Mouse (Mus musculus): ENCODE measurements around the gene Slc7a11.

The Slc7a11 gene

DNA sequence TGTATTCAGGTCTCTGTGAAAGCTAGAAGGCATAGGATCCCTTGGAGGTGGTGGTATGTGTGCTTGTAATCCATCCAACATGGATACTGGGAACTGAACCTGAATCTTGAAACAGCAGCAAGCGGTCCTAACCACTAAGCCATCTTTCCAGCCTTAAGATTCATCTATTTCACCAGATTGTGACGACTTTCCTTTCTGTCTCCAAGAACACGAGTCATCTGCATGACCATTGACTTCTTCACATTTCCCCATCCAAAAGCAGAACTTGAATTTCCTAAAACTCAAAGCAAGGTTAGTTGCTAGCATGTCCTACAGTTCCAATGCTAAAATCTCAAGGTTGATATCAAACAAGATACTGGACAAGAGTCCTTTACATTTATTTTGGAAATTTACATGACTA is 37.5 kb downstream of the Slc7a11 start:
- DNase-seq (ENCODE audit: low spot score in 2 of 2): no peak

- no peak for DNase-seq (ENCODE audit: low spot score in 2 of 2)
Observed at GRCm38 (mm10) chr3:50388786-50389185, 54.6 kb downstream of the Slc7a11 start.

DNA sequence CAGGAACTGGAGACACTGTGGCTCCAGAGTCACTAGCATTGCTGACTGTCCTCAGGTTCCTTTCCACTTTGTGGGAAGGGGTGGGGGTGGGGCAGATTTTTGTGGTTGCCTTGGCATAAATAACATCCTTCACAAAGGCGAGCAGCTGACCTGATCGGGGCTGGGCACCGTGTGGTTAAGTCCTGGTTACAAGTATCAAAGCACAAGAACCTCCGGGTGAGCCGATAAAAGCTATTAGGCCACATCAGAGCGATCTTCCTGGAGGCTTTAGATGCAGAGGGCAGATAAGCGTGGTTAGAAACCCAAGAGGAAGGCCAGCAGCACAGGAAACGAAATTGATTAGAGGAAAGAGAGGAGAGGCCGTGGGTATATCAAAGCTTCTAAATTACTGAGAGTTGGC is 55.1 kb downstream of the Slc7a11 start:
- DNase-seq (ENCODE audit: low spot score in 2 of 2): no peak

DNA sequence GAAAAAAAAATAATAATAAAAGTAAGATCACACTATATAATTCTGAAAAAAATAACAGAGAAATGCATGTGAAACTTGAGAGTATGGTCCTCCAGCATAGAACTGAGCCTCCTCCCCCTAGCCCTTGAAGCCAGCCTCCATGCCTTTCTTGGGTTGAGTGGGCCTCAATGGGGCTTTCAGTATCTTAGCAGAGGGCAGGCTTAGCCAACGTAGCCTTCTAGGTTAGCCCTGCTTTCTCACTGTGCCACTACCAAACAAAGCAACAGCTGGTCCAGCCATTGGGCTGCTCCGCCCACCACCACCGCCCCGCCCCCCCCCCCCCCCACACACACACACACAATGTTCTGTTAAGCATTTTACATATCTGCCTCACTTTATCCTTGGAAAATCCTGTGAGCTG is 56.1 kb downstream of the Slc7a11 start:
- no peak for DNase-seq (ENCODE audit: low spot score in 2 of 2)

GRCm38 (mm10) chr3:50386561-50387221 is 56.7 kb downstream of the Slc7a11 start:
- no peak for DNase-seq (ENCODE audit: low spot score in 2 of 2)

DNA sequence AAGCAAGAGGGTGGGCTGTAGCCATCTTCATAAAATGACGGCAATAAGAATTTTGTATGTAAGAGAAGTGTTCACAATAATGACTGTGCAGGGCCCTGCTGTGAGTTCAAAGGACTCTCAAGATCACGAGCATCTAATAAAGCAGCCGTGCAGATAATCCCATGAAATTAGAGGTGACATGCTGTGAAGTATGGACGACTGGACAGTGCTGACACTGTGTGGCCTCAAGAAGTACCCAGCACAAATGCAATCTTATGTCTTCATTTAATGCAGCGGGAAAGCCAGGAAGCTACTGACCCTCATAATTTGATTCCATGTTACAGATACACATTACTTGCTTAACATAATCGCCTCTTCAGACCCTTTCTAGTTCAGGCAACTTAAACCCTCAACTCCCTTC is 57.3 kb downstream of the Slc7a11 start:
- DNase-seq (ENCODE audit: low spot score in 2 of 2): no peak

- DNase-seq (ENCODE audit: low spot score in 2 of 2): no peak
Observed at GRCm38 (mm10) chr3:50382729-50383128, 60.7 kb downstream of the Slc7a11 start.

GRCm38 (mm10) chr3:50381861-50382693 is 61.3 kb downstream of the Slc7a11 start:
- DNase-seq (ENCODE audit: low spot score in 2 of 2): no peak

- peak; percentile 67 to 90 for DNase-seq (ENCODE audit: low spot score in 2 of 2)
Observed at GRCm38 (mm10) chr3:50381160-50381860, 62.1 kb downstream of the Slc7a11 start.

GRCm38 (mm10) chr3:50379942-50380341 is 63.5 kb downstream of the Slc7a11 start:
- no peak for DNase-seq (ENCODE audit: low spot score in 2 of 2)

DNA sequence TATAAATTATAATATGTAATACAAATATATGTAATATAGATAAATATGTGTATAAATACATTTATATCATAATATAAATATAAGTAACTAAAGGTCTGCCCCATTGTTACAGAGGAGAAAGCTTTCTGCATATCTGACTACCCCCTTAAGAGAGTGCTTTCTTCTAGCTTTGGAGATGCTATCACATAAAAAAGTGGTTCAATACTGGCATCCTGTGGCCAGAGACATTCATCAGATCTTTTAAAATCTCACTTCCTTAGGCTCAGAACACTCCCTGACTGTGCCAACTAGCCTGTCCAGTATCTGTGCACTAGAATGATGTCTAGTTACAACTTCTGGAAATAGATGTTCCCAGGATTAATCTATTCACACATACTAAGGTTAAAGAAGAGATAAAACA is 67.9 kb downstream of the Slc7a11 start:
- no peak for DNase-seq (ENCODE audit: low spot score in 2 of 2)

DNA sequence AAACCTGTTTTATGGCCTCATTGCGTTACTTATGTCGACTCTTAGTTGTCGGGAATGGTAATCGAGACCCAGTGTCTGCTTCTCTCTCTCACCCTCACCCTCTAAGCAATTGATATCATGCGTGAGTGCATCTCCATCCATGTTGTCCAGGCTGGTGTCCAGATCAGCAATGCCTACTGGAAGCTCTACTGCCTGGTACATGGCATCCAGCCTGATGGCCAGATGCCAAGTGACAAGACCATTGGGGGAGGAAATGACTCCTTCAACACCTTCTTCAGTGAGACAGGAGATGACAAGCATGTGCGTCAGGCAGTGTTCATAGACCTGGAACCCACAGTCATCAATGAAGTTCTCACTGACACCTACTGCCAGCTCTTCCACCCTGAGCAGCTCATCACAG is 73.6 kb downstream of the Slc7a11 start:
- no peak for DNase-seq (ENCODE audit: low spot score in 2 of 2)

GRCm38 (mm10) chr3:50367175-50367574 is 76.2 kb downstream of the Slc7a11 start:
- no peak for DNase-seq (ENCODE audit: low spot score in 2 of 2)

GRCm38 (mm10) chr3:50363659-50364058 is 79.8 kb downstream of the Slc7a11 start:
- DNase-seq (ENCODE audit: low spot score in 2 of 2): no peak

DNA sequence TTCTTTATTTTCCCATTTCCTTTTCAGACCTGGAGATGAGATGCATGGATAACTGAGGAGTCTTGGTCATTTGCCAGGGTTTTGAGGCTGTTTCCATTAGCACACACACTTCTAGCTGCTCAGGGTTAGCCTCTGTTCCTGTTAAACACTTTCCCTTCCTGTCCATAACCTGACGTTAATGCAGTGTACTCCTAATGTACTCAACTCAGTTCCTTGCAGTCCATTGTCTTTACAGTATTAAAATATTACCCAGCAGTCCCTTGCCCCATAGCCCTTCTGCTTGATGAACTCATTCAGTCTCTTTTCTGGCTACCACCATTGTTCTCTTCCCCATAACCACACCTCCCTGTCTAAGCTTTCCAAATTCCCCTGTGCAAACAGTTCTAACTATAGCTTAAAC is 96.3 kb downstream of the Slc7a11 start:
- no peak for DNase-seq (ENCODE audit: low spot score in 2 of 2)

DNA sequence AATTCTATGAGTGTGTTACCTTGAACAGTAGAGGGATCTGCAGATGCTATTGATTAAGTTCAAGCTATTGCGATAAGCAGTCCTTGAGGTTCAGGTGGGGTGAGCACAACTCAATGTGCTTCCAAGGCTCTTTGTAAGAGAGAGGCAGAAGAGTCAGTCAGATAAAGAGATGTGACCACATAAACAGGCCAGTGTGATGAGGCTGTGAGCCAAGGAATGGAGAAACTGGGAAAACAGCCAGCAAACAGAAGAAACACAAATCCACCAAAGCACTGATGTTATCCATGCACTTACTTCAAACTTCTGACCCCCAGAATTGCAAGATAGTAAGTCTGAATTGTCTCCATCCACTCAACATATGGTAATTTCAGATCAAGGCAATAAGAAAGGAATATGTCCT is 99.0 kb downstream of the Slc7a11 start:
- no peak for DNase-seq (ENCODE audit: low spot score in 2 of 2)

GRCm38 (mm10) chr3:50324524-50324923 is 118.9 kb downstream of the Slc7a11 start:
- DNase-seq (ENCODE audit: low spot score in 2 of 2): no peak

GRCm38 (mm10) chr3:50323881-50324280 is 119.5 kb downstream of the Slc7a11 start:
- DNase-seq (ENCODE audit: low spot score in 2 of 2): no peak

DNA sequence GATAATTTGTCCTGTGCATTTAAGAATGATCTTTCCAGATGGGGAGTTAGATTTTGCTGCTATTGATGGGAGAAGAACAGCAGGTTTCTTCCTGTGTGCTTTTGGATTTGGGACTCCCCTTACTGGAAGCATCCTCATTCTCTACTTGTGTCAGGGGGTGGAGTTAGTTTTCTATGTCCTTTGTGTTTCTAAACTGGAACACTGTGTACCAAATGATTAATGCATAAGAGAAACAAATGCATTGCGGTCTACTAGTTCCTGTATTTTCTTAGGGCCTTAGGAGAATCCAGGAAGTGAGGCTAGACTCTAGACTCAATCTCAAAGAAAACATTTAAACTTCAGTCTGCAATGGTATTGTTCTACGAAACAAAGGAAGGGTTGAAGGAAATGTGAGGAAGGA is 122.6 kb downstream of the Slc7a11 start:
- no peak for DNase-seq (ENCODE audit: low spot score in 2 of 2)

- DNase-seq (ENCODE audit: low spot score in 2 of 2): no peak
Observed at GRCm38 (mm10) chr3:50318074-50318473, 125.3 kb downstream of the Slc7a11 start.

DNA sequence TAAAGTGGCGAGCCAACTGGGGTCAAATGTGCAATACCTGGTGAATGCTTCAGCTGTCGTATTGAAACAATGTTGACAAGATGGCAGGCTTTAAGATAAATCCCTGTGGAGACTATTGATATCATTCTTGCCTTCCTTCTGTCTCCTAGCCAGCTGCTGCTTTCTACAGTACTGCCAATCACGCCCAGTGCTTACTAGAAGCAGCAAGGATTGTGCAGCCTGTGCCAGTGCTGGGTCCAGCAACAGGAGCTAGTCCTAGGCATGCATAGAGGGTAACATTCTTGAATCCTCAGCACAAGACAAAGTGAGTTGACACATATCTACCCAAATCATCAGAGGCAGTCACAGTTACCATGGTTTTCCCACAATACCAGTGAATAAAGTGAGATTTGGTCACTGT is 129.6 kb downstream of the Slc7a11 start:
- no peak for DNase-seq (ENCODE audit: low spot score in 2 of 2)

All from frontal cortex, postnatal 14 days (tissue).